Mouse (Mus musculus) neural tube, embryonic 11.5 days (tissue): ENCODE measurements around the gene Ggact. TPM values are rescaled to one million over a fixed set of nuclear protein-coding genes. Genes with fewer than 3 reads are reported as not detected.

Source experiments
- ATAC-seq: fragments of 200-750 bp; cut with Nextera tagmentation; 2 replicates; pipeline ENCODE4 v1.8.0; 2017; ENCODE audit warnings: moderate number of reproducible peaks, mild to moderate bottlenecking, moderate TSS enrichment, moderate library complexity; ENCODE audit not compliant: insufficient read depth, low FRiP score, low TSS enrichment
- DNase-seq: peaks from one replicate; pipeline ENCODE4 v3.0.0-alpha.2; 2015; ENCODE audit warnings: low spot score
- H3K27ac ChIP-seq: fragments of 300-500 bp; sonication (generic); 2 replicates; pipeline ENCODE4 v1.5.1; 2014; ENCODE audit warnings: low read depth, mild to moderate bottlenecking, low read length
- H3K27me3 ChIP-seq: fragments of 300-500 bp; sonication (generic); 2 replicates; pipeline ENCODE4 v1.6.1; 2014; ENCODE audit warnings: mild to moderate bottlenecking, low read length, mixed read lengths; ENCODE audit not compliant: control insufficient read depth, insufficient read depth
- H3K36me3 ChIP-seq: fragments of 300-500 bp; sonication (generic); 2 replicates; pipeline ENCODE4 v1.6.1; 2014; ENCODE audit warnings: mild to moderate bottlenecking, low read length, moderate library complexity, mixed read lengths; ENCODE audit not compliant: control insufficient read depth, insufficient read depth
- H3K4me1 ChIP-seq: fragments of 300-500 bp; sonication (generic); 2 replicates; pipeline ENCODE4 v1.6.1; 2014; ENCODE audit warnings: low read length, mixed read lengths; ENCODE audit not compliant: control insufficient read depth, insufficient read depth
- H3K4me2 ChIP-seq: fragments of 300-500 bp; sonication (generic); 2 replicates; pipeline ENCODE4 v1.6.1; 2014; ENCODE audit warnings: low read depth, mild to moderate bottlenecking, moderate library complexity
- H3K4me3 ChIP-seq: fragments of 300-500 bp; sonication (generic); 2 replicates; pipeline ENCODE4 v1.5.1; 2014; ENCODE audit warnings: low read depth, low read length
- H3K9ac ChIP-seq: fragments of 300-500 bp; sonication (generic); 2 replicates; pipeline ENCODE4 v1.6.1; 2014; ENCODE audit warnings: mild to moderate bottlenecking, low read length
- H3K9me3 ChIP-seq: fragments of 300-500 bp; sonication (generic); 2 replicates; pipeline ENCODE4 v1.6.1; 2016; ENCODE audit warnings: low read length; ENCODE audit not compliant: control insufficient read depth
- WGBS: fragments of 180-500 bp; shearing (Covaris S2); extraction: QIAGEN DNeasy Blood & Tissue Kit; methylation state at CpG from one replicate; pipeline ENCODE4 v1.1.7; 2014; 5-methylcytosine and 5-hydroxymethylcytosine counted together
- polyA plus RNA-seq: library from polyadenylated mRNA; unstranded; fragments of >200 nt; fragmentation: Nextera tagmentation; extraction: Ambion mirVana; gene quantifications from 2 replicates; pipeline ENCODE4 v1.2.1, GENCODE M21; 2014

Gene Ggact
- polyA plus RNA-seq, 1 experiment from 2014 or later: 5.6 TPM

DNA sequence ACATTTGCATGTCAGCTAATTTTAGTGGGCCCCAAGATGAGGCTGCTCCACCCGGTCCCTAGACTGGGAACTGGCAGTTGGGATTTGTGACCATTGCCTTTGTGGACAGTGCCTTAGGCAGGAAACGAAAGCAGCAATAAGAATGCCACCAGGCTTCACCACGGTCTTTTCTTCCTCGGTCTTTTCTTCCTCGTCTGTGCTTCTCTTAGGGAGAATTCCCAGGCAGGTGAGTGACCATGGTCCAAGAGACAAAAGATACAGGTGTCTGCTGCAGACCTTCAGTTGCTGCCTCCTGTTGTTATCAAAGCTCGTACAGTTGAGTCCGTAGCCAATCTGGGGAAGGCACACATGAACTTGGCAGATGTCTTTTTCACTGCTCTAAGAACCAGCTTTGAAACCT lies 33.3 kb downstream of the Ggact start:
- no peaks in the 10 kb centered on the region for H3K36me3 ChIP-seq
- H3K9me3 ChIP-seq: no peaks in the 10 kb centered on the region
- no peak overlapping the region for H3K4me2 ChIP-seq
- no peak overlapping the region for H3K27ac ChIP-seq
- 62% methylated on average over 7 of the region's 7 CpGs for WGBS
- peaks cover 20% of the 10 kb centered on the region for H3K4me1 ChIP-seq
- H3K9ac ChIP-seq: no peak overlapping the region
- DNase-seq (no peak), ATAC-seq (no peak)
- no peak overlapping the region for H3K4me3 ChIP-seq
- H3K27me3 ChIP-seq: no peaks in the 10 kb centered on the region

GRCm38 (mm10) chr14:122877787-122878186 lies 35.8 kb downstream of the Ggact start:
- H3K9me3 ChIP-seq: no peaks in the 10 kb centered on the region

DNA sequence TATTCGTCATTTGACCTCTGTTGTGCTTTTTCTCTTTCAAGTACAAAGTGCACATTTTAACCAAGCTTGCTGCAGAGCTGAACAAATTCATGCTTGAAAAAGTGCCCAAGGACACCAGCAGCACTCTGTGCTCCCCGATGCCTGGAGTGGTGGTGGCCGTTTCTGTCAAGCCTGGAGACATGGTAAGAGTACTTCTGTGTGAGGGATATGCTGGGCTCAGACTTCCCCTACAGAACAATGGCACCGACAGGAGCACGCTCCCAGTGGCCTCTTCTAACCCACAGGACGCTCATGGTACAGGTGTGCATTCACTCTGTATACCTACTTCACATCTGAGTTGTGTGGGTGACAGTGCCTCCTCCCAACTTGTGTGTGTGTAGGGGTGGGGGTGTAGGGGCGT lies 36.8 kb downstream of the Ggact start:
- no peak for DNase-seq
- Histone ChIP-seq H3K4me1 (0 out of 2 replicates have a peak, but pooled peaks cover 6% of the 10 kb centered on the region), H3K36me3 (no peaks in the 10 kb centered on the region), H3K4me2 (no peak overlapping the region), H3K4me3 (no peak overlapping the region), H3K27ac (no peak overlapping the region), H3K9me3 (no peaks in the 10 kb centered on the region), H3K9ac (no peak overlapping the region), H3K27me3 (no peaks in the 10 kb centered on the region)
- 73% methylated on average over 7 of the region's 7 CpGs for WGBS
- ATAC-seq: no peak

More at GRCm38 (mm10) chr14:122877787-122878186, 35.8 kb downstream of the Ggact start:
- H3K9ac ChIP-seq: no peak overlapping the region
- no peaks in the 10 kb centered on the region for H3K27me3 ChIP-seq
- H3K36me3 ChIP-seq: no peaks in the 10 kb centered on the region
- no peak overlapping the region for H3K4me3 ChIP-seq
- DNase-seq (no peak), ATAC-seq (no peak)
- no peak overlapping the region for H3K4me2 ChIP-seq
- WGBS: 87% methylated on average over 3 of the region's 3 CpGs
- no peak overlapping the region for H3K27ac ChIP-seq
- peaks cover 14% of the 10 kb centered on the region for H3K4me1 ChIP-seq

GRCm38 (mm10) chr14:122876163-122876562 lies 37.4 kb downstream of the Ggact start:
- DNase-seq: peak; percentile 77
- no peak overlapping the region for H3K4me2 ChIP-seq
- under 1% methylated on average over 6 of the region's 6 CpGs for WGBS
- H3K4me1 ChIP-seq: peaks cover 4% of the 10 kb centered on the region; the same call in 1 of the 2 replicates
- no peak overlapping the region for H3K9ac ChIP-seq
- no peak overlapping the region for H3K4me3 ChIP-seq
- H3K27me3 ChIP-seq: no peaks in the 10 kb centered on the region
- H3K36me3 ChIP-seq: no peaks in the 10 kb centered on the region
- H3K9me3 ChIP-seq: no peaks in the 10 kb centered on the region
- ATAC-seq: peak; percentile 91
- no peak overlapping the region for H3K27ac ChIP-seq

DNA sequence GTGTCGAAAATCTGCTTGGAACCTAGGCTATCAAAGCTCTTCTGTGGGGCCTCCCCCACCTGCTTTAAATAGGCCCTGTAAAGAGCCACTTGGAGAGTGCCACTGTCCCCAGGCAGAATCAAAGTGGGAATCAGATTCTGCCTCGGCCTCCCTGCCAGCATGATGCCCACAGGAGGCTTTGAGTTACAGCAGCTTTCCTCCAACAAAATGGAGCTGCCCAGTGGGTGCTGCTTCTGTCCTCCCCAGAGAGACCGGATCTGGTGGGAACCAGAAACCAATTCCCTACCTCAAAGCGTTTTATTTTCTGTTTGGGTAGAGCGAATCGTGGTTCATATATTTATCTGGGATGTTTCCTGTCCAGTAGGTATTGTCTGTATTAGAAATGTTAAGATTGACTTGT lies 37.9 kb downstream of the Ggact start:
- Histone ChIP-seq H3K4me2 (no peak overlapping the region), H3K27me3 (no peaks in the 10 kb centered on the region), H3K27ac (no peak overlapping the region), H3K36me3 (no peaks in the 10 kb centered on the region), H3K9ac (no peak overlapping the region), H3K9me3 (no peaks in the 10 kb centered on the region), H3K4me1 (peaks cover 9% of the 10 kb centered on the region; the same call in 1 of the 2 replicates), H3K4me3 (no peak overlapping the region)
- DNase-seq: no peak
- WGBS: 34% methylated on average over 6 of the region's 6 CpGs
- ATAC-seq: peak; percentile 10; the same call in 1 of the 2 replicates

DNA sequence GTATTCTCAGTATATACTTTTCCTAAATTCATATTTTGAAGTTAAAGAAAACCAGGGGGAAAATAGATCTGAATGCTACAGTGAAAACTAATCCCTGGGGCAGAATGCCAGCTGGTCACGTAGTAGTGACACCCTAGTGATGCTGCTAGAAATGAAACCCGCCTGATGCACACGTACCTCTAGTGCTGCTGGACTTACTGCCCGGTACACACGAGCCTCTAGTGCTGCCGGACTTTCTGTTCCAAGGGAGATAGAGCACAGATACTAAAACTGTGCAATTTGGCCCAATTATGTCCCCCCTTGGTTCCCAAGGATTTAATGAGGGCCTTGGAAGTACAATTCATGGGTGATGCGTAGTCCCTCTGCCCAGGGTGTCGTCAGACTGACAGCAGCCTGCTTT lies 38.5 kb downstream of the Ggact start:
- ATAC-seq (no peak), DNase-seq (no peak)
- WGBS: 59% methylated on average over 8 of the region's 8 CpGs
- peaks cover 10% of the 10 kb centered on the region; the same call in 1 of the 2 replicates for H3K4me1 ChIP-seq
- H3K9ac ChIP-seq: no peak overlapping the region
- no peak overlapping the region for H3K4me2 ChIP-seq
- H3K9me3 ChIP-seq: no peaks in the 10 kb centered on the region
- no peaks in the 10 kb centered on the region for H3K36me3 ChIP-seq
- no peak overlapping the region for H3K27ac ChIP-seq
- H3K27me3 ChIP-seq: no peaks in the 10 kb centered on the region
- H3K4me3 ChIP-seq: no peak overlapping the region

DNA sequence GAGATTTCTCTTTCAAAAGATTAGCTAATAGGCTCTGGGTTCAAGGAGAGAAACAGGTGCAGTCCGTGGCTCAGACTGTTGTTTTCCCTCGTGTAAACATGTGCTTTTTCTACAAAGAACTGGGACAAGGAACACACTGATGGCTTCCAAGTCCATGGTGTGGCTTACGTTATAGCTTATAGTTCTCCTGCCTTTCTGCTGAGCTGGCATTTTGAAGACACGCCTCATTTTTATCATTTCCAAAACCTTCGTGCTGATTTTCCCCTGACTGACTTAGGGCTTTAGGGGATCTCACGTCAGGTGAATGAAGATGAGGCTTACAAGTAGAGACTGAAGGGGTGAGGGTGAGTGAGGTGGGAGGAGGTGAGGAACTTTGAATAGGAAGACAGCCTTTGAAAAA lies 40.9 kb downstream of the Ggact start:
- Histone ChIP-seq H3K9ac (no peak overlapping the region), H3K4me3 (no peak overlapping the region), H3K4me2 (no peak overlapping the region), H3K9me3 (no peaks in the 10 kb centered on the region), H3K27me3 (no peaks in the 10 kb centered on the region), H3K36me3 (no peaks in the 10 kb centered on the region), H3K4me1 (peaks cover 12% of the 10 kb centered on the region; the same call in 1 of the 2 replicates), H3K27ac (no peak overlapping the region)
- DNase-seq (no peak), ATAC-seq (no peak)
- 74% methylated on average over 6 of the region's 6 CpGs for WGBS

DNA sequence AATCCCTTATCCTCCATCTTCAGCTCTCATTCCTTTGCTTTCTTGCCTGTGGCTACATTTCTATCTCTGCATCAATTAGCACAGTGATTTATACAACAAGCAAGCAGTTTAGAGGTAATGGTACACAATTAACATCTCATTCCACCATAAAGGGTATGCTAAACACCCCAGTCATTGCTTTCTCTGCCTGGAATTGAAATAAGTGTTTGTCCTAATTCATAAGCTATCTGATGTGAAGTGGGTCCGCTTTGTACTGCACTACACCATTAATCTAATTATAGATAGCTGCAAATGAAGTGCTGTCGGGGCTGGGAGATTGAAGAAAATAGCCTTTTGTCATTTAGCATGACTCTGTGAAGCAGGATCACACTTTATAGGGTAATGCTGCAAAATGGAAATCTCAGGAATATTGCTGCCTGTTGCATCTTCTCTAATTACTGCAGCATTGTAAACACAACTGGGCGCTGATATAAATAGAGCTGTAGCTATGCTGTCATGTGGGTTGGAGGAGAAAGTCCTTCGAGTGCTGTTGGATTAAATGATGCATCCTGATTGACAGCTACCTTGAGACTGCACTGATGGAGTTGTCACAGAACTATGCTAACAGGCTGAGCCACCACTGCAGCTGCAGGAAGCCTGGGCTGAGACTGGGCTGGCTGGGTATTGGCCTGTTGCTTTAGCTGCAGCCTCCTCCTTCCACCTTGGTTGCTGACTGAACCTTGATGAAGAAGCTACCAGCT lies 41.5 kb downstream of the Ggact start:
- no peak overlapping the region for H3K27ac ChIP-seq
- H3K4me3 ChIP-seq: no peak overlapping the region
- H3K27me3 ChIP-seq: no peaks in the 10 kb centered on the region
- peaks cover 12% of the 10 kb centered on the region; the same call in 1 of the 2 replicates for H3K4me1 ChIP-seq
- WGBS: 55% methylated on average over 4 of the region's 4 CpGs
- H3K9me3 ChIP-seq: no peaks in the 10 kb centered on the region
- H3K36me3 ChIP-seq: no peaks in the 10 kb centered on the region
- DNase-seq: no peak
- no peak overlapping the region for H3K9ac ChIP-seq
- no peak overlapping the region for H3K4me2 ChIP-seq
- peak; percentile 10; the same call in 1 of the 2 replicates for ATAC-seq

- no peaks in the 10 kb centered on the region for H3K9me3 ChIP-seq
- H3K36me3 ChIP-seq: no peaks in the 10 kb centered on the region
- 61% methylated on average over 6 of the region's 6 CpGs for WGBS
Measured at GRCm38 (mm10) chr14:122869831-122870230, 43.7 kb downstream of the Ggact start.

More at GRCm38 (mm10) chr14:122869831-122870230, 43.7 kb downstream of the Ggact start:
- DNase-seq (no peak), ATAC-seq (peak; percentile 51; the same call in 1 of the 2 replicates)
- no peak overlapping the region for H3K4me2 ChIP-seq
- no peaks in the 10 kb centered on the region for H3K27me3 ChIP-seq
- H3K27ac ChIP-seq: no peak overlapping the region
- no peak overlapping the region for H3K4me3 ChIP-seq
- H3K4me1 ChIP-seq: peaks cover 8% of the 10 kb centered on the region; the same call in 1 of the 2 replicates
- H3K9ac ChIP-seq: no peak overlapping the region
